Mouse (Mus musculus) erythroblast, embryonic 14.5 days (primary cell): ENCODE measurements around the gene Svs2. TPM values are rescaled to one million over a fixed set of nuclear protein-coding genes. Genes with fewer than 3 reads are reported as not detected.

Experiments used
- H3K27me3 ChIP-seq: 2 replicates; pipeline ENCODE4 v1.6.1; 2012; ENCODE audit warnings: inconsistent platforms; ENCODE audit not compliant: control insufficient read depth
- H3K36me3 ChIP-seq: 2 replicates; pipeline ENCODE4 v1.6.1; 2012; ENCODE audit warnings: mild to moderate bottlenecking, inconsistent platforms; ENCODE audit not compliant: control insufficient read depth
- H3K4me1 ChIP-seq: 2 replicates; pipeline ENCODE4 v1.6.1; 2012; ENCODE audit warnings: inconsistent platforms; ENCODE audit not compliant: control insufficient read depth
- H3K4me3 ChIP-seq: replicated peaks from 2 replicates; pipeline ENCODE3; 2012; ENCODE audit warnings: moderate library complexity, mild to moderate bottlenecking, inconsistent platforms
- H3K9me3 ChIP-seq: 2 replicates; pipeline ENCODE4 v1.6.1; 2012; ENCODE audit warnings: low read length, inconsistent platforms, mixed read lengths; ENCODE audit not compliant: control insufficient read depth
- GATA1 ChIP-seq: IDR thresholded peaks from 2 replicates; pipeline ENCODE4 v1.6.1; 2012; ENCODE audit warnings: low read length, inconsistent platforms, mixed read lengths
- TAL1 ChIP-seq: IDR thresholded peaks from 3 replicates; pipeline ENCODE4 v1.6.1; 2012; ENCODE audit warnings: low read length, inconsistent platforms, mixed read lengths
- polyA plus RNA-seq: library from polyadenylated mRNA; stranded (reverse); fragments of >175 nt; gene quantifications from 2 replicates; pipeline ENCODE4 v1.2.3, GENCODE M21; 2012

The Svs2 gene
- polyA plus RNA-seq, 1 experiment: not detected

DNA sequence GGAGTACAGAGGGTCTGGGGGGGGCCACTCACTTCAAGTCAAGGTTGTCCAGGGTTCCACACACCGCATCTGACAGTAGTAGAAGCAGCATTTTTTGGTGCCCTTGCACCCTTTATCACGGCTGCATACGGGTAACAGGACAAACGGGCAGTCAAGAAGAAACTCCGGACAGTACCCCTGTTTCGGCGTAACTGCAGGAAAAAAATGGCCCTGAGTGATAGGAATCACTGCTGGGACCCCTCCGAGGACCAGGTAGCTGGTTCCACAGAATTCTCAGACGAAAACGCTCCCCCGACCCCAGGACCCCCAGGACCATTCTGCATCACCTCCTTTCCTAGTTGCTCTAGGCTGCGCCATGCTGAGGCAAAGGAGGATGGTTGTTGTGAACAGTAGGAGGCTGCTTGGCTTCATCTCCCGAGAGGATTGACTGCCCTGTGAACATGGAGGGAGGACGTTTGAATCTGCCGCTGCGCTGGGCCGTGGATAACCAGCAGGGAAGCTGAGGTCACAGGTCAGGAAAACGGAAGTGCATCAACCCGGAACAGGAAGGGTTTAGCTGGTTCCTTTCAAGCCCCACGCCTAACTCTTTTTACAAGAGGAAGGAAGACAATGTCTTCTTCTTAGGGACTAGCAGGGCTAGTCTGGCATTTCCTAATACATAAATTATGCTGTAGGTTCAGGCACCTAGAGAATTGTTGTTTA, 38.5 kb downstream of the Svs2 start, which contains the start of gene Wfdc15a:
Wfdc15a (minus strand) TSS at position 505 of the 702 bp plus-strand sequence.
- H3K27me3 ChIP-seq: no peaks in the 10 kb centered on the region

DNA sequence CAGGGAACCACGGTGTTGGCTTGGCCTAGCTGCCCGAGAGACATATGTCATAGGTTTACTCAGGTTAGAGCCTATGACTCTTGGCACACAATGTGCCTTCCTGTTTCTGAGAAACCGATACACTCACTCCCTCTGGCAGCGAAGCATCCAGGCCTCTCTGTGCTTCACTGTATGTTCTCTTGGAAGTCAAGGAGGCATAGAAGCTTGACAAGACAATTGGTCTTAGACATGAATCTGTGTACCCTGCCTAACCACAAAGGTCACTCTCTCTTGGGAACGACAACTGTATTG, 41.6 kb downstream of the Svs2 start:
- no peak for TF ChIP-seq TAL1
- TF ChIP-seq GATA1: no peak
- no peaks in the 10 kb centered on the region for H3K4me1 ChIP-seq
- H3K27me3 ChIP-seq: no peaks in the 10 kb centered on the region
- no peaks in the 10 kb centered on the region; the same call in 1 of the 2 replicates for H3K9me3 ChIP-seq
- no peaks in the 10 kb centered on the region for H3K36me3 ChIP-seq
- H3K4me3 ChIP-seq: no peak overlapping the region

More for the DNA sequence above, 38.5 kb downstream of the Svs2 start, which contains the start of gene Wfdc15a:
- TF ChIP-seq TAL1 (no peak), GATA1 (no peak)
- Histone ChIP-seq H3K9me3 (no peaks in the 10 kb centered on the region; the same call in 1 of the 2 replicates), H3K36me3 (no peaks in the 10 kb centered on the region), H3K4me1 (no peaks in the 10 kb centered on the region), H3K4me3 (no peak within 1 kb of the TSS)

DNA sequence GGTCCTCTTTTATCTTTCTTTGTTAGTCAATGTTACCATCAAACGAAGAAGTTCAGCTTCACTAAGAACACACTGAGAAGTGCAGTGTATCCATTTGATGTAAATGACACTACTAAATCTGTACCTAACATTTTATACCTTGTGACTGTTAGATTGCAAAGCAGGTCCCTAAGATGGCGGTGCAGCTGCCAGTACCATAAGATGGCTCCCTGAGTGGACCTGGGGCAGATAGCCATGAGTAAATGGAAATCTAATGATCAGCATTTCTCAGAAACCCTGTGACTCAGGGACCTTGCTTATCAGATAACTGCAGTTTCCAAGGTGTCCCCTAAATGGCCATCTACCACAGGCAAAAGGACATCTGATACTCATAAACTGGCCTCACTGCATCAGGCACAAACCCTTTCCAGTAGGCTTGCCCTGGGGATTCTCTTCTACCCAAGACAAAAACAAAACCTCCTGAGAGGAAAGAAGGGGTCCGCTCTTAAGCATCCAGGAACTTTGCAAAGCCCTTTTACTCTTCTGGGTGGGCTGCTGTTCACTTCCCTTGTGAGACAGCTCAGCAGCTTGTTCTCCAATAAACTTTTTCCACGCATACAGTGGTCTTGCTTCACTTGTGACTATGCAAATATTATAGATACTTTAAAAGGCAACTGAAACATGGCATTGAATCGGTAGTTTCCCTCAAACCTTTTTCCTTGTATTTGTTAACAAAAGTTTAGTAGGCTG, 42.1 kb downstream of the Svs2 start:
- no peak for TF ChIP-seq GATA1
- no peak for TF ChIP-seq TAL1
- Histone ChIP-seq H3K4me1 (no peaks in the 10 kb centered on the region), H3K27me3 (no peaks in the 10 kb centered on the region), H3K4me3 (no peak overlapping the region), H3K36me3 (no peaks in the 10 kb centered on the region), H3K9me3 (no peaks in the 10 kb centered on the region; the same call in 1 of the 2 replicates)

DNA sequence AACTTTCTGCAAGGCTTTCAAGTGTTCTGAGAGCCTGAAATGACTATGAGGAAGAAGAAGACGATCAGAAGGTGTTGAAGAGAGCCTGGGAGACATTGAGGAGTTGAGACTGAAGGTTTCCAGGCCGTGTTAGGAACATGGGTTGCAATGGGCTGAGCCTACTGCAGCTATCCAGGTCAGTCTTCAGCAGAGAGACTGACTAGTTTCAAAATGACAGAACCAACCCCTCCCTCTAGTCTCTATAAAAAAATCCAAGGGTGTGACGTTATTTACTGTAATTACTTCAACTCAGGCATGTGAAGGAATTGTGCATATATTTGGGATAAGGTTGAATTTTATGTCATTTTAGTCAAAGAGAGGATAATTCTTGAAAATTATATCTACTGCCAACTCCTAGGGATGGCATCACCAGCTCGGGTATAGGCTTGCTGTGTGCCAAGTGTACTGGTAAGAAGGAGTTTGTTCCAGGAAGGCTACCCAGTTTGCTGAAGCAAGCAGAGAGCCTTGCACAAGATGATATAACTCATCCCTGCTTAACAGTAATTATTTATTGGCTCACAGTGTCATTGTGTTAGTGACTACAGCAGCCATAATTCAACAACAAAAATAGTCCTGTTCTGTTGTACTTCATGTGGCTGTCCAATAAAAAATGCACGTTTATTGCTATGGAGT, 43.2 kb downstream of the Svs2 start:
- H3K27me3 ChIP-seq: no peaks in the 10 kb centered on the region
- no peaks in the 10 kb centered on the region; the same call in 1 of the 2 replicates for H3K9me3 ChIP-seq
- no peak overlapping the region for H3K4me3 ChIP-seq
- TF ChIP-seq TAL1 (no peak), GATA1 (no peak)
- H3K4me1 ChIP-seq: no peaks in the 10 kb centered on the region
- no peaks in the 10 kb centered on the region for H3K36me3 ChIP-seq

DNA sequence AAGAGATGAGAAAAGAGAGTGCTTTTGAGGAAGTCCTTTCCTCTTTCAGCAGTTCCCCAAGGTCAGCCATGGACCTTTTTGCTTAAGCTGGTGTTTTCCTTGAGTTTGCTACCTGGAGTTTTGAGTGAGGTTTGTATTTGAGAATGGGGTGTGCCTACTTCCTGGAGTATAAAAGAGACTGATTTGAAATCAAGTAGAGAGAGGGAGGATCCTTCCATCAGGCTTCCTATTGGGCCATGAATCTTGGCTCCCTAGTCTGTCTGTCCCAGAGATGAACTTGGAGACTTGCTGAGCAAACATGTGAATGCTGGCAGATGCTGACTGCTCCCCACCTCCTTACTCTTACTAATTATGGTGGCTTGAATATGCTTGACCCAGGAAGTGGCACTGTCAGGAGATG, 46.0 kb downstream of the Svs2 start:
- no peaks in the 10 kb centered on the region for H3K36me3 ChIP-seq
- TF ChIP-seq GATA1: no peak
- H3K4me3 ChIP-seq: no peak overlapping the region
- no peaks in the 10 kb centered on the region for H3K27me3 ChIP-seq
- H3K4me1 ChIP-seq: no peaks in the 10 kb centered on the region
- no peaks in the 10 kb centered on the region for H3K9me3 ChIP-seq

DNA sequence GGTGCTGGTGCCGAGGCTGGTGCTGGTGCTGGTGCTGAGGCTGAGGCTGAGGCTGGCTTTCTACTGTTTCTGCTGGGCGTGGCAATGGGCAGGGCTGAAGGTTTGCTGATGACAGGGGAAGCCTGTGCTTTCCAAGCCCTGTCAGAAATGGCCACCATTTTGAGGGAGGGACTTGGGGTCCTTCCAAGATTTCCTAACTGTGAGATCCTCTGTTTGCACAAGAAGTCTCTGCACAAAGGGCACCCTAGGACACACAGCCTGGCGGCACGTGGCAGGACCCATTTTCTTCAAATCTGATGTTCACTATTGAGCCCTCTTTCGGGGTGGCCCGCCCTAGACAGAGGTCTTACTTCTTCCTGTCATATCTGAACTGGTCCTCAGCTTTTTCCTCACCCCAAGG, 47.7 kb downstream of the Svs2 start, which contains the start of gene Wfdc12:
Wfdc12 (minus strand) TSS at position 33 of the 400 bp plus-strand sequence.
- Histone ChIP-seq H3K36me3 (no peaks in the 10 kb centered on the region), H3K9me3 (peaks cover under 1% of the 10 kb centered on the region; the same call in 1 of the 2 replicates), H3K4me3 (no peak within 1 kb of the TSS), H3K27me3 (no peaks in the 10 kb centered on the region), H3K4me1 (no peaks in the 10 kb centered on the region)
- TF ChIP-seq TAL1: no peak
- no peak for TF ChIP-seq GATA1

DNA sequence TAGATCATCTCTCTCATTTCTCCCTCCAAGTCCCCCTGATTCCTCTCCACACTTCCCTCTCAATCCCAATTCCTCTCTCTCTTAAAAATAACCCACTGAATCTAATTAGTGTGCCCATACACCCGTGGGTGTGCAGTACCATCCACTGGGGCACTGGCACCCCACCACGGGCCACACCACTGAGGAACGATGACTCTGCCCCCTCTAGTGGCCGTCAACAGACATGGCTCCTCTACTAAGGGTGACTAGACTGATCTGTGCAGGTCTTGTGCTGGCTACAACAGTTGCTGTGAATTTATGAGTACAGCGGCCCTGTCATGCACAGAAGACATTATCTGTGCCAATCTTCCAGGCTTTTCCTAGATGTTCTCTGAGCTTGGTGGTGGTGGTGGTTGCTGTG, 49.5 kb downstream of the Svs2 start:
- no peak overlapping the region for H3K4me3 ChIP-seq
- no peaks in the 10 kb centered on the region for H3K27me3 ChIP-seq
- H3K36me3 ChIP-seq: no peaks in the 10 kb centered on the region
- TF ChIP-seq GATA1 (no peak), TAL1 (no peak)
- H3K9me3 ChIP-seq: peaks cover 2% of the 10 kb centered on the region; the same call in 1 of the 2 replicates
- no peaks in the 10 kb centered on the region; the same call in 1 of the 2 replicates for H3K4me1 ChIP-seq

Other genes starting within 250 kb of the Svs2 start
- 3.1 and 3.7 TPM in 2 replicates for gene Ywhab, start 243.5 kb downstream of the Svs2 start, polyA plus RNA-seq
- gene Pabpc1l, start 213.0 kb downstream of the Svs2 start, polyA plus RNA-seq: 0.02 and 0.09 TPM in 2 replicates
- gene Stk4, start 168.1 kb downstream of the Svs2 start, polyA plus RNA-seq: 0.71 and 1.0 TPM in 2 replicates
- 0.39 and 0.73 TPM in 2 replicates for gene Tomm34, start 167.3 kb downstream of the Svs2 start, polyA plus RNA-seq
- gene Kcns1, start 67.4 kb downstream of the Svs2 start, polyA plus RNA-seq: not detected in 2 replicates
- gene Wfdc5, start 55.7 kb downstream of the Svs2 start, polyA plus RNA-seq: not detected in 2 replicates
- not detected in 2 replicates for gene Wfdc12, start 47.9 kb downstream of the Svs2 start, polyA plus RNA-seq
- gene Wfdc15a, start 38.3 kb downstream of the Svs2 start, polyA plus RNA-seq: not detected in 2 replicates
- gene Wfdc15b, start 16.8 kb downstream of the Svs2 start, polyA plus RNA-seq: not detected in 2 replicates
- gene Svs3b, start 18.2 kb upstream of the Svs2 start, polyA plus RNA-seq: not detected in 2 replicates
- not detected in 2 replicates for gene Svs4, start 40.0 kb upstream of the Svs2 start, polyA plus RNA-seq
- not detected in 2 replicates for gene Svs3a, start 50.8 kb upstream of the Svs2 start, polyA plus RNA-seq
- not detected in 2 replicates for gene Svs6, start 78.3 kb upstream of the Svs2 start, polyA plus RNA-seq
- gene Svs5, start 94.3 kb upstream of the Svs2 start, polyA plus RNA-seq: not detected in 2 replicates
- gene Slpi, start 150.6 kb upstream of the Svs2 start, polyA plus RNA-seq: not detected in 2 replicates
- 0.06 TPM in 1 of 2 replicates, not detected in the other for gene Rbpjl, start 164.7 kb upstream of the Svs2 start, polyA plus RNA-seq
- gene Matn4, start 166.7 kb upstream of the Svs2 start, polyA plus RNA-seq: not detected in 2 replicates
- gene Sdc4, start 205.4 kb upstream of the Svs2 start, polyA plus RNA-seq: 0.03 TPM in 1 of 2 replicates, not detected in the other
- 7.9 and 10.3 TPM in 2 replicates for gene Sys1, start 218.5 kb upstream of the Svs2 start, polyA plus RNA-seq
- not detected in 2 replicates for gene Gm20458, start 222.5 kb upstream of the Svs2 start, polyA plus RNA-seq
- not detected in 2 replicates for gene Trp53tg5, start 235.3 kb upstream of the Svs2 start, polyA plus RNA-seq
- gene Dbndd2, start 247.6 kb upstream of the Svs2 start, polyA plus RNA-seq: 0.09 and 0.11 TPM in 2 replicates